Mouse (Mus musculus): ENCODE results near the gene Scarf1. TPM values are rescaled to one million over a fixed set of nuclear protein-coding genes. Genes with fewer than 3 reads are reported as not detected.

Gene Scarf1
- total and polyA plus RNA-seq, 2 experiments from 2014 or later, result 3.1 to 4.5 TPM

DNA sequence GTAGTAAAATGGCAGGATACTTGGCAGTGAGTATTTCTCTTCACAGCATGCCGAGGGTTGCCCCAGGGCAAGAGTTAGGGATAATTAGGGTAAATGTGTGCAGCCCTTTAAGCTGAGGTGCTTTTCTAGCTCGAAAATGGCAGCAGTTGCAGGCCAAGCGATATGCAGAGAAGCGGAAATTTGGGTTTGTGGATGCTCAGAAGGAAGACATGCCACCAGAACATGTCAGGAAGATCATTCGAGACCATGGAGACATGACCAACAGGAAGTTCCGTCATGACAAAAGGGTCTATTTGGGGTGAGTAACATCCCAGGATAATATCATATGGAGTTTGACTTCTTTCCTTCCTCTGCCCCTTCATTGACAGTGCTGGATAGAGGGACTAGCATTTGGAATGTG is 25.8 kb upstream of the Scarf1 start:
- peak overlapping the region; percentile 99 for H3K4me3 ChIP-seq (ENCODE audit: low read depth, low read length)
- WGBS, result 40% methylated on average over 6 of the region's 6 CpGs
- peaks cover 32% of the 10 kb centered on the region for H3K36me3 ChIP-seq (ENCODE audit: insufficient read depth)
- no peaks in the 10 kb centered on the region for H3K9me3 ChIP-seq (ENCODE audit: low read length)
- no peaks in the 10 kb centered on the region for H3K27me3 ChIP-seq (ENCODE audit: insufficient read depth, low read length)
- no peak for TF ChIP-seq CTCF (IDR thresholded peaks at IDR 0.05; ENCODE audit: low read depth)
- peak overlapping the region; percentile 94 for H3K4me2 ChIP-seq (ENCODE audit: low read depth)
- no peak for DNase-seq
- no peak for ATAC-seq
- H3K9ac ChIP-seq, result peak overlapping the region; percentile 99
- H3K4me1 ChIP-seq (ENCODE audit: insufficient read depth), result peaks cover 11% of the 10 kb centered on the region
- no peak overlapping the region for H3K27ac ChIP-seq (ENCODE audit: low read depth, low read length)

DNA sequence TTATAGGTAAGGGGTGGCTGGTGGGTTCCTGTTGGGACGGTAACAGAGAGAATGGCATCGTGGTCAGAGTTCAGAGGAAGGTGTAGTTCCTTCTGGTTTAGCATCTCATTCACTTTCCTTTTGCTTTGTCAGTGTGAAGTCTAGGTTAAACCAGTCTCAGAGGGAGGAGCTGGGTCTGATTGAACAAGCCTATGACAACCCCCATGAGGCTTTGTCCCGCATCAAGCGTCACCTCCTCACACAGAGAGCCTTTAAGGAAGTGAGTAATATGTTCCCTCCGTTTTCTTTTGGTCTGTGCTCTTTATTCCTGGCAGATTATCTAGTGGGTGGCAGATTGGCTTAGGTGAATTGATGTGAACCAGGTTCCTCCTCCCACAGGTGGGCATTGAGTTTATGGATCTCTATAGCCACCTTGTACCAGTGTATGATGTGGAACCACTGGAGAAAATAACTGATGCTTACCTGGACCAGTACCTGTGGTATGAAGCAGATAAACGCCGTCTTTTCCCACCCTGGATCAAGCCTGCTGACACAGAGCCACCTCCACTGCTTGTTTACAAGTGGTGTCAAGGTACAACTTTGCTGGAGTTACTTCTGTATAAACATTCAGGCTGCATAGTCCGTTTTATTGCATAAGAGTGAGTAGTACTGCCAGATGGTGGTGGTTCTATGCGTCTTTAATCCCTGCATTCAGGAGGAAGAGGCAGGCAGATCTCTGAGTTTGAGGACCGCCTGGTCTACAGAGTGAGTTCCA is 18.9 kb upstream of the Scarf1 start:
- TF ChIP-seq CTCF (IDR thresholded peaks at IDR 0.05; ENCODE audit: low read depth), result no peak
- Histone ChIP-seq H3K27me3 (ENCODE audit: insufficient read depth, low read length) (no peaks in the 10 kb centered on the region), H3K4me2 (ENCODE audit: low read depth) (no peak overlapping the region), H3K9ac (no peak overlapping the region), H3K4me3 (ENCODE audit: low read depth, low read length) (no peak overlapping the region), H3K9me3 (ENCODE audit: low read length) (no peaks in the 10 kb centered on the region), H3K36me3 (ENCODE audit: insufficient read depth) (peaks cover 97% of the 10 kb centered on the region), H3K4me1 (ENCODE audit: insufficient read depth) (no peaks in the 10 kb centered on the region), H3K27ac (ENCODE audit: low read depth, low read length) (no peak overlapping the region)
- DNase-seq, result no peak
- 96% methylated on average over 10 of the region's 10 CpGs for WGBS
- no peak for ATAC-seq

DNA sequence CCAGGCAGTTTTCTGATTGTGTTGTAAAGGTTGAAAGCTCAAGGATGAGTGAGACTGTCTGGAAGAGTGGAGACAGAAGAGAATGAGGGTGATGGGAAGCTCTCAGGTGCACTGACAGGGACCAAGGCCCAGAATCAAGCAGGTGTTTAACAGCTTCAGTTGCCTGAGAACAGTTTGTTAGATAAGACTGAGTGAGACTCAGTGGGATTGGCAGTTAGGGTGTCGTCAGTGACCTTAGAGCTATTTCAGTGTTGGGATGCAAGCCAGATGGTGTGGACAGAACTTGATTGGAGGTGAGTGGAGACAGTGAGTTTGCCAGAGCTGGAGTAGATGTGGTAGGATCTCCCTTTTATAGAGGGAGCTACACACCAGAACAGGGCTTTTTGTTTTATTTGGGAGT is 15.2 kb upstream of the Scarf1 start:
- H3K4me2 ChIP-seq (ENCODE audit: low read depth), result no peak overlapping the region
- DNase-seq (no peak), ATAC-seq (no peak)
- H3K9me3 ChIP-seq (ENCODE audit: low read length), result no peaks in the 10 kb centered on the region
- TF ChIP-seq CTCF (IDR thresholded peaks at IDR 0.05; ENCODE audit: low read depth), result no peak
- 79% methylated on average over 1 of the region's 1 CpGs for WGBS
- no peaks in the 10 kb centered on the region for H3K27me3 ChIP-seq (ENCODE audit: insufficient read depth, low read length)
- H3K4me3 ChIP-seq (ENCODE audit: low read depth, low read length), result no peak overlapping the region
- no peaks in the 10 kb centered on the region for H3K4me1 ChIP-seq (ENCODE audit: insufficient read depth)
- no peak overlapping the region for H3K27ac ChIP-seq (ENCODE audit: low read depth, low read length)
- peaks cover 96% of the 10 kb centered on the region for H3K36me3 ChIP-seq (ENCODE audit: insufficient read depth)
- H3K9ac ChIP-seq, result no peak overlapping the region

DNA sequence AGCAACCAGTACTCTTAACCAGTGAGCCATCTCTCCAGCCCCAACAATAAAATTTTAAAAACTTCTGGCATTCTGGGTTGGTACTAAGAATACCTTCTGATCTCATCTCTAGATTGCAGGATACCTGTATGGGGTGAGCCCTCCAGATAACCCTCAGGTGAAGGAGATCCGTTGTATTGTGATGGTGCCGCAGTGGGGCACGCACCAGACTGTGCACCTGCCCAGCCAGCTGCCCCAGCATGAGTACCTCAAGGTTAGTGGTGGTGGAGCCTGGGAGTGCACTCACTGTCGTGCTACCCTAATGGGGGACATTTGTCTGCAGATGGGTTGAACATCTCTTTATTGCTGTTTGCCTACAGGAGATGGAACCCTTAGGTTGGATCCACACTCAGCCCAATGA is 5.2 kb upstream of the Scarf1 start:
- ATAC-seq (no peak), DNase-seq (no peak)
- 95% methylated on average over 4 of the region's 4 CpGs for WGBS
- Histone ChIP-seq H3K9ac (no peak overlapping the region), H3K9me3 (ENCODE audit: low read length) (no peaks in the 10 kb centered on the region), H3K27me3 (ENCODE audit: insufficient read depth, low read length) (no peaks in the 10 kb centered on the region), H3K4me3 (ENCODE audit: low read depth, low read length) (no peak overlapping the region), H3K27ac (ENCODE audit: low read depth, low read length) (no peak overlapping the region), H3K4me2 (ENCODE audit: low read depth) (no peak overlapping the region), H3K4me1 (ENCODE audit: insufficient read depth) (peaks cover 6% of the 10 kb centered on the region; the same call in 1 of the 2 replicates), H3K36me3 (ENCODE audit: insufficient read depth) (peaks cover 52% of the 10 kb centered on the region)
- no peak for TF ChIP-seq CTCF (IDR thresholded peaks at IDR 0.05; ENCODE audit: low read depth)

DNA sequence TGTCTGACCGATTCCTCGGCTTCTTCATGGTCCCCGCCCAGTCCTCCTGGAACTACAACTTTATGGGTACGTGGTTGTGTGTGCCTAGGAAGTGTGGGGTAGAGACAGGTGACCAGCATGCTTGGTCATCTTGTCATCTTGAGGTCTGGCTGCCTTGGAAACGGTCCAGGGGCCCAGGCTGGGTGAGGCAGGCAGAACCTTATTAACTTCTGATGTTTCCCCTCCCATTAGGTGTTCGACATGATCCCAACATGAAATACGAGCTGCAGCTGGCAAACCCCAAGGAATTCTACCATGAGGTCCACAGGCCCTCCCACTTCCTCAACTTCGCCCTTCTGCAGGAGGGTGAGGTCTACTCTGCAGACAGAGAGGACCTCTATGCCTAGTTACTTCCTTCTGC is 4.4 kb upstream of the Scarf1 start:
- H3K4me2 ChIP-seq (ENCODE audit: low read depth), result no peak overlapping the region
- H3K27me3 ChIP-seq (ENCODE audit: insufficient read depth, low read length), result no peaks in the 10 kb centered on the region
- WGBS, result 86% methylated on average over 8 of the region's 8 CpGs
- 0 out of 2 replicates have a peak overlapping the region, but pooled peaks have one; percentile 4 for H3K9ac ChIP-seq
- DNase-seq (no peak), ATAC-seq (no peak)
- H3K4me3 ChIP-seq (ENCODE audit: low read depth, low read length), result no peak overlapping the region
- peaks cover 46% of the 10 kb centered on the region for H3K36me3 ChIP-seq (ENCODE audit: insufficient read depth)
- TF ChIP-seq CTCF (IDR thresholded peaks at IDR 0.05; ENCODE audit: low read depth), result no peak
- H3K9me3 ChIP-seq (ENCODE audit: low read length), result no peaks in the 10 kb centered on the region
- H3K27ac ChIP-seq (ENCODE audit: low read depth, low read length), result no peak overlapping the region
- H3K4me1 ChIP-seq (ENCODE audit: insufficient read depth), result peaks cover 6% of the 10 kb centered on the region; the same call in 1 of the 2 replicates

DNA sequence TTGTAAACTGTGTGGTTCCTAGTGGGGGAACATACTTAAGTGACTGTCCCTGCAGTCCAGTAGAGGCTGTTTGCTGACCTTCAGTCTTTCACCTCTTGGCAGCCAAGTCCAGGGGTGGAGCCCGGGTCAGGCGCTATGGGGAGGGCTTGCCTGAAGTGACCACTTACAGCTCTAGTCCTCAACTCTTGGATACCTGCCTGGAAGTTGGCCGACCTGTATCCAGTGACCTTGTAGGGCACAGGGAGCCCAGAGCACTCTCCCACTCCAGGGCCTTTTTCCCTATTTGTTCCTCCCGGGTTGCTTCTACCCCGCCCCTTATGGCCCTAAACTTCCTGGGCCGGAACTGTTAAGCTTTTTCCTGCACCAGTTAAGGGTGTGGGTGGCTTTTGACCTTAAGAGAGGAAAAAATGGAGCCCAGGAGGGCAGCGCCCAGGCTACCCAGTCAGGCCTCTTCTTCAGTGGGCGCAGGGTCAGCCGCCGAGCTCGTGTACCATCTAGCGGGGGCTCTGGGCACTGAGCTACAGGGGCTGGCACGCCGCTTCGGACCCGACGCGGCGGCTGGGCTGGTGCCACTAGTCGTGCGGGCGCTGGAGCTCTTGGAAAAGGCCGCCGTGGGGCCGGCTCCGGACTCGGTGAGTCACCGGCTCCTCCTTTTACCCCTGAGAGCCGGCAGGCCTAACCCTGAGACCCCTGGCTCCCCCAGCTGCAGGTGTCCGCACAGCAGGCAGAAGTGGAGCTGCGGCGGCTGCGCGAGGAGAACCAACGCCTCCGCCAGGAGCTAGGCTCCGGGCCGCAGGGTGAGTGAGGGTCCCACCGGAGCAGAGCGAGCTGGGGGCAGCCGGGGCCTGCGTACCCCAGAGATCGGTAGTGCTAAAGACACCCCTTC is 3.4 kb upstream of the Scarf1 start, which contains the start of gene Rilp:
Gene Rilp (plus strand): TSS at position 354 of the 886 bp plus-strand sequence.
- TF ChIP-seq CTCF (IDR thresholded peaks at IDR 0.05; ENCODE audit: low read depth), result peak; percentile 44
- H3K4me3 ChIP-seq (ENCODE audit: low read depth, low read length), result peak within 1 kb of the TSS; percentile 57
- ATAC-seq (peak; percentile 76), DNase-seq (peak; percentile 73)
- WGBS, result 2% methylated on average over 43 of the region's 43 CpGs
- no peaks in the 10 kb centered on the region for H3K9me3 ChIP-seq (ENCODE audit: low read length)
- peak within 1 kb of the TSS; percentile 79 for H3K27ac ChIP-seq (ENCODE audit: low read depth, low read length)
- peak within 1 kb of the TSS; percentile 77 for H3K9ac ChIP-seq
- peaks cover 35% of the 10 kb centered on the region for H3K36me3 ChIP-seq (ENCODE audit: insufficient read depth)
- H3K27me3 ChIP-seq (ENCODE audit: insufficient read depth, low read length), result no peaks in the 10 kb centered on the region
- H3K4me2 ChIP-seq (ENCODE audit: low read depth), result peak within 1 kb of the TSS; percentile 97
- H3K4me1 ChIP-seq (ENCODE audit: insufficient read depth), result peaks cover 6% of the 10 kb centered on the region; the same call in 1 of the 2 replicates
